Mouse (Mus musculus) neutrophil, adult 5-6 weeks (primary cell): Measurements from ENCODE around the gene Elmsan1. TPM values are rescaled to one million over a fixed set of nuclear protein-coding genes. Genes with fewer than 3 reads are reported as not detected.
"Not testable (repeated sequence)": the region's sequence is repeated elsewhere in the genome, so short reads cannot be mapped to it uniquely, and the experiment has no call there.

Experiments
- ATAC-seq: fragments of 151-379, 151-347 bp; 2 replicates; pipeline ENCODE4 v1.8.0; 2017; ENCODE audit warnings: mild to moderate bottlenecking, moderate TSS enrichment; ENCODE audit not compliant: insufficient number of reproducible peaks, poor library complexity, low FRiP score, severe bottlenecking; ENCODE audit errors: extremely low read depth
- total RNA-seq: library from RNA; stranded (forward); fragments of 200-1000 nt; gene quantifications from 2 replicates; pipeline ENCODE4 v1.2.3, GENCODE M21; 2017

Elmsan1 gene
- 79.1 and 84.4 TPM in 2 replicates for total RNA-seq

- peak; percentile 44 for ATAC-seq
These were observed at the start of gene Elmsan1 for GRCm38 (mm10) chr12:84218289-84219120. Gene Elmsan1, minus strand, starts transcription at chr12:84218881.

- no peak for ATAC-seq
These were observed 48.6 kb upstream of the Elmsan1 start for GRCm38 (mm10) chr12:84267264-84267663.

GRCm38 (mm10) chr12:84260363-84260762, 41.7 kb upstream of the Elmsan1 start:
- ATAC-seq = 0 out of 2 replicates have a peak, but pooled peaks have one; percentile 36

GRCm38 (mm10) chr12:84254886-84255285, 36.2 kb upstream of the Elmsan1 start:
- no peak for ATAC-seq

- peak; percentile 91 for ATAC-seq
These were observed 34.1 kb upstream of the Elmsan1 start for GRCm38 (mm10) chr12:84252811-84253210.

GRCm38 (mm10) chr12:84249217-84249616, 30.5 kb upstream of the Elmsan1 start:
- peak; percentile 85 for ATAC-seq

- ATAC-seq = peak; percentile 38; the same call in 1 of the 2 replicates
These were observed 27.0 kb upstream of the Elmsan1 start for GRCm38 (mm10) chr12:84245683-84246082.

GRCm38 (mm10) chr12:84243076-84243770, 24.5 kb upstream of the Elmsan1 start:
- ATAC-seq = peak; percentile 92

- ATAC-seq = not testable (repeated sequence)
These were observed 18.4 kb upstream of the Elmsan1 start for GRCm38 (mm10) chr12:84237036-84237435.

- ATAC-seq = no peak
These were observed 17.5 kb upstream of the Elmsan1 start for GRCm38 (mm10) chr12:84235981-84236752.

- ATAC-seq = no peak
These were observed 16.9 kb upstream of the Elmsan1 start for GRCm38 (mm10) chr12:84235577-84235976.

GRCm38 (mm10) chr12:84233488-84234100, 14.9 kb upstream of the Elmsan1 start:
- ATAC-seq = no peak

- no peak for ATAC-seq
These were observed 7.6 kb upstream of the Elmsan1 start for GRCm38 (mm10) chr12:84226117-84226840.

- ATAC-seq = peak; percentile 73
These were observed 3.8 kb upstream of the Elmsan1 start for GRCm38 (mm10) chr12:84222405-84222961.

- no peak for ATAC-seq
These were observed 2.5 kb upstream of the Elmsan1 start for GRCm38 (mm10) chr12:84220951-84221891.

GRCm38 (mm10) chr12:84220515-84220914, 1.8 kb upstream of the Elmsan1 start:
- no peak for ATAC-seq

GRCm38 (mm10) chr12:84219121-84219561, 460 bp upstream of the Elmsan1 start:
- peak; percentile 14; the same call in 1 of the 2 replicates for ATAC-seq
